Mouse (Mus musculus): ENCODE results near the gene Meox2.
"Not testable (repeated sequence)": the region's sequence is repeated elsewhere in the genome, so short reads cannot be mapped to it uniquely, and the experiment has no call there.

Meox2 gene

GRCm38 (mm10) chr12:37108390-37108738 lies at the start of gene Meox2:
Meox2 (plus strand) TSS chr12:37108540.
- DNase-seq (ENCODE audit: extremely low spot score), result peak; percentile 77

- peak; percentile 6 for DNase-seq (ENCODE audit: extremely low spot score)
Observed at GRCm38 (mm10) chr12:37072636-37073035, 35.7 kb upstream of the Meox2 start.

DNA sequence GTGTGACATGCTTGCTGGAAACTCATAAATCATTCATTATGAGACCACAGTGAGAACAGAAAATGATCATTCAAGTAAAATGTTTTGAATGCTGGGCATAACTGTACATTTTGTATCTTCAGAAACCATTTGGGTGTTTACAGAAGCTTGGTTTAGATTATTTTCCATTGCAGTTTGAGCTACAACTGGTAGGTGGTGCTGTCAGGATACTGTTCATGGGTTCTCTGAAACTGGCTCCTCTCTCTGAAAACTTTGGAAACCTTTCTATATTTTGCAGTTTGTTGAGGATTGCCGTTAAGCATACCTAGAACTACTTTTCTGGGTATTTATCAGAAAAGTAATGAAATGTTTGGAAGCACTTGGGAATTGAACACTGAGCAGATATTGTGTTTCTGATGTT lies 31.0 kb upstream of the Meox2 start:
- peak; percentile 4 for DNase-seq (ENCODE audit: extremely low spot score)

GRCm38 (mm10) chr12:37080005-37080404 lies 28.3 kb upstream of the Meox2 start:
- not testable (repeated sequence) for DNase-seq (ENCODE audit: extremely low spot score)

DNA sequence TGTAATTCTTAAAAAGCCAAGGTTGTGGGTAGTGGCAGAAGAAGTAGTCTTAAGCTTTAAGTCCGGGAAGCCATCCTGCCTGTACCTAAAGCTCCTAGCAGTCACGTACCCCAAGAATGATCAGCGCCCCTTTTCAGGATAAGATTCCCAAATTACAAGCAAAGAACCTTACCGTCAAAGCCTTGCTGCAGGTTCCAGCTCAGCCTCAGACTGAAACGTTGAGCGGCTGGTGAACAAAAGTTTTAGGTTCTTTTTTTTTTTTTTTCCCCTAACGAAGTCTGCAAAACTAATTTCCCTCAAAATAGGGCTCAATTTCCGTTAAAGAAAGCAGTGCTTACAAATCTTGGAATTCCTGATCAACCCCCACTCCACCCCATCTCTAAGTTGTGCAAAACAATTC lies 1.8 kb upstream of the Meox2 start:
- no peak for DNase-seq (ENCODE audit: extremely low spot score)

- DNase-seq (ENCODE audit: extremely low spot score), result no peak
Observed at GRCm38 (mm10) chr12:37107150-37107549, 1.2 kb upstream of the Meox2 start.

- DNase-seq (ENCODE audit: extremely low spot score), result no peak
Observed at GRCm38 (mm10) chr12:37107713-37108389, 489 bp upstream of the Meox2 start.

DNA sequence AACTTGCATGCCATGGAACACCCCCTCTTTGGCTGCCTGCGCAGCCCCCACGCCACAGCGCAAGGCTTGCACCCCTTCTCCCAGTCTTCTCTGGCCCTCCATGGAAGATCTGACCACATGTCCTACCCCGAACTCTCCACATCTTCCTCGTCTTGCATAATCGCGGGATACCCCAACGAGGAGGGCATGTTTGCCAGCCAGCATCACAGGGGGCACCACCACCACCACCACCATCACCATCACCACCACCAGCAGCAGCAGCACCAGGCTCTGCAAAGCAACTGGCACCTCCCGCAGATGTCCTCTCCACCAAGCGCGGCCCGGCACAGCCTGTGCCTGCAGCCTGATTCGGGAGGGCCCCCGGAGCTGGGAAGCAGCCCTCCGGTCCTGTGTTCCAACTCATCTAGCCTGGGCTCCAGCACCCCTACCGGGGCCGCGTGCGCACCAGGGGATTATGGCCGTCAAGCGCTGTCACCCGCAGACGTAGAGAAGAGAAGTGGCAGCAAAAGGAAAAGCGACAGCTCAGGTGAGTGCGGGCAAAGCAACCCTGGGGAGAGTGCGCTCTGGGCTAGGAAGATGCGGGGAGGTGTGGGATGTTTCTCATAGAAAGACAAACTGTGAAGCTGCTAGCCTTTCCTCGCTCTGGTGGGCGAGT lies 606 bp downstream of the Meox2 start:
- peak; percentile 57 for DNase-seq (ENCODE audit: extremely low spot score)

DNA sequence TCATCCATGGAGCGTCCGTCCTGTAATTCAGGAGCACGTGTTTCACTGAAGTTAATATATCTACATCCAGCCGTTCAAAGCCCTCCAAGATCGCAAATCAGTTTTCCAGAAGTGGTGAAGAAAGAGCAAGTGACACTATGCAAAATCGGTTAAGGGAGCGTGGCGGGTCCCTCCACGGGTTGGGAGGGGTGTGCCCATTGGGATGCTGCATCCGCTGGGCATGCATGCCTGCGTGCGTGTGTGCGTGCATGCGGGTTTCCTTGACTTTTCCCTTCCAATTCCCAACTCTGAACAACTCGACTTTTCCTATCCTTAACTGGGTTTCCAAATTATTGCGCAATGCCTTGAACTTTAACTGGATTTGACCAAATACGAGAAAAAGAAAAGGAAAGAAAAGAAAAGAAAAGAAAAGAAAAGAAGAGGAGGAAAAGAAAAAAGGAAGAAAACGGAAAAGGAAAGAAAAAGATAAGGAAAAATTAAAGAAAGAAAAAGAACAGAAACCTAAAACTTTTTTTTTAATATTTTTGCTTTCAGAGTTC lies 1.2 kb downstream of the Meox2 start:
- peak; percentile 54 for DNase-seq (ENCODE audit: extremely low spot score)

DNA sequence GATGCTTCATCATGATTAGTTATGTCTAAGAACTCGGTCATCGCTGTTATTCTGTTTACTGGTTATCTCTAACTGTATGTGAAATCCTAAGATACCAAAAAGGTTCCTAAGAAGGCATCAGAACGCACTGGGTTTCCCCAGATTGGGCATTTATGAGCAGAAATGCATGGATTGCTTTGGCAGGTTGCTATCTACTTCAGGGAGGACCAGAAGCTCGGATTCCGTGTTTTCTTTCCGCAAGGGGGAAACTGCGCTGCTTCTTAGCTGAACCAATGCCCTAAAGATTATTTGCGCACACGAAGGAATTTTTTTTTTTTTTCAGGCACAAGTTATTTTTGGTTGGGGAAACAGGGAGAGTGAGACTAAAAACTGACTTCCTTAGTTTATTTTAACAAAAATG lies 2.6 kb downstream of the Meox2 start:
- DNase-seq (ENCODE audit: extremely low spot score), result no peak

GRCm38 (mm10) chr12:37119246-37119645 lies 10.9 kb downstream of the Meox2 start:
- DNase-seq (ENCODE audit: extremely low spot score), result no peak

GRCm38 (mm10) chr12:37123763-37124162 lies 15.4 kb downstream of the Meox2 start:
- DNase-seq (ENCODE audit: extremely low spot score), result no peak

GRCm38 (mm10) chr12:37142080-37142703 lies 33.9 kb downstream of the Meox2 start:
- DNase-seq (ENCODE audit: extremely low spot score), result no peak

DNA sequence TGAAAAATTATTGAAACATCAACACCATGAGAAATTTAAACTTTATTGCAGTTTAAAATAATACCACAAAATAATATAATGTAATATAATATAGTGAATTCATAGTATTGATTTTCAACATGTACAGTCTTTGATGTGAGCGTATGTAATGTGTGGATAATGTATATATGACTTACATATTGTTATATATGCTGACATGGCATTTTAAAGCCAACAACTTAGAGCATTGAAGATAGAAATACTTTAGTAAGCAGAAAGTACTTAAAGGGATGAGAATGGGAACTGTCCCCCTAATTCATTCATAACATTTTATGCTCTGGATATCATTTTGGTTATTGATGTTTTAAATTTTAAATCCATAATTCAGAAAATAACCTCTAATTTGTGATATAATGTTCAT lies 35.5 kb downstream of the Meox2 start:
- DNase-seq (ENCODE audit: extremely low spot score), result no peak

DNA sequence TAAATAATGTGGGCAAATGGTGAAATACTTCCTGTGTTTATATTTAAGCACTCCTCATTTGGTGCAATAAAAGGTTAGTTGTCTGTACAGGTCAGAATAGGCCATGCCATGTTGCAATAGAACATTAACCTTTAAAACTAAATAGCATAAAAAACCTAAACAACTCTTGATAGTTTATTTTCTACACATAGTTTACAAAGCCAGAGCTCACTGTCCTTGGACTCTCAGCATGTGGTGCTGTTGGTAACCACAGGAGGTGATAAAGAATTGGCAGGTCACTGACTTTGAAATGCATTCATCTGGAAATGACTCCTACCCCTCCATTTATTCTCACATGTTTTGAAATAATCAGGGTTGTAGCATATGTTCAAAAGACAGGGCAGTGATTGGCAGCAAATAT lies 59.4 kb downstream of the Meox2 start:
- no peak for DNase-seq (ENCODE audit: extremely low spot score)

DNA sequence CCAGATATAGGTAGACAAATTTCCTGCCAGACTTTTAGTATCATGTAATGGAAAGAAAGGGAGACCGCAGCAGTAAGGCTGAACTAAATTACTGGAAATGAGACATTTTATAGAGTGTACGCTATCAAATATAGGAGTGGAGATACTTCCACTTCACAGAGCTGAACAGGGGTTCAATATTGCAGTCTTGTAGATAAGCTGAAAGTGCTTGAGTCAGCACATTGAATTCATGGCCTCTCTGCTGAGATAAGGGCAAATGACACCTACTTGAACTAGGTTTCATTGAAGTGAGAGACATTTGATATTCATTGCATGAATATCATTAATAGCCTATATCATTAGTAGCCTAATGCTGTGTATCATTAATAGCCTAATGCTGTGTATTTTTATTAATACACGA lies 65.0 kb downstream of the Meox2 start:
- no peak for DNase-seq (ENCODE audit: extremely low spot score)

GRCm38 (mm10) chr12:37183689-37184088 lies 75.3 kb downstream of the Meox2 start:
- peak; percentile 19 for DNase-seq (ENCODE audit: extremely low spot score)

GRCm38 (mm10) chr12:37188940-37189488 lies 80.7 kb downstream of the Meox2 start:
- no peak for DNase-seq (ENCODE audit: extremely low spot score)

Measured in embryo, embryonic 9.5 days (tissue).